Mouse (Mus musculus): ENCODE data around the gene Tsr1. TPM values are rescaled to one million over a fixed set of nuclear protein-coding genes. Genes with fewer than 3 reads are reported as not detected.

Tsr1 gene
- polyA plus RNA-seq (2015; fragmentation: Nextera tagmentation; extraction: Ambion mirVana), result 42.0 TPM in 2 replicates

DNA sequence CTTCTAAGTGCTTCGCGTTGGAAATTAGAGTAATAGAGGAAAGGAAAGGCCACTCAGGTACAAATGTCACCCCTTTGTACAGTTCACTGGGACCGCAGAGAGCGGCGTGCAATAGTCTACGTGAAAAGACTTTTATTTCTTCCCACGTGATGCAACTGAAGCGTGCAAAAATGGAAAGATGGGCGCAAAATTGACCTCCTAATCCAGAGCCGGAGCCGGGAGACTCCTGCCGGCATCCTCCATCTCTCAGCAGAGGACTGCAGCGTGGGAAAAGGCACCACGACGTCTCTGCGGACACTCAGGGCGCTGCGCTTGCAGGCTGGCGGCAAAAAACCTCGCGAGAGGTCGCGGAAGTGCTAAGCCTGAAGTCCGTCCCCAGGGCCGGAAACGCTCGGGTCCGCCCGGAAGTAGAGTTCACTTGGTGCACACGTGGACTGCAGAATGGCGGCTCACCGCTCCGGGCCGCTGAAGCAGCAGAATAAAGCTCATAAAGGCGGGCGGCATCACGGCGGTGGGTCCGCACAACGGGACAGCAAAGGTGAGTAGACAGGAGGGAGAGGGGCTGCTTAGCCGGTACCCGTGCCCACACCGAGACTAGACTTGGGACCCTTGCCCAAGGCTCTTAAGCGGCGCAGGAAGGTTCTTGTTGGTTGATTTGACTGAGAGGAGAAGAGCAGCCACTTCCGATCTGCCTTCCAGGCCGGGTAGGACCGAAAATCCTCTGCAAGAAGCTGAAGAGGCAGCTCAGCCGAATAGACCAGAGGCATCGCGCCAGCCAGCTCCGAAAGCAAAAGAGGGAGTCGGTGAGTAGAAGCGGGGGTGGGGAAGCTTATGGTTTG lies at the start of gene Tsr1:
Gene Tsr1 (plus strand): TSS at position 394 of the 839 bp plus-strand sequence.
- Histone ChIP-seq H3K4me2 (peak within 1 kb of the TSS; percentile 96), H3K9me3 (no peaks in the 10 kb centered on the region), H3K36me3 (peaks cover 36% of the 10 kb centered on the region), H3K4me3 (peak within 1 kb of the TSS; percentile 91), H3K4me1 (peaks cover 14% of the 10 kb centered on the region; the same call in 1 of the 2 replicates), H3K27ac (peak within 1 kb of the TSS; percentile 85), H3K27me3 (no peaks in the 10 kb centered on the region), H3K9ac (peak within 1 kb of the TSS; percentile 74)
- ATAC-seq (ENCODE audit: borderline replicate concordance, extremely low read depth, low FRiP score, low TSS enrichment), result peak; percentile 83
- WGBS, result under 1% methylated on average over 54 of the region's 54 CpGs

DNA sequence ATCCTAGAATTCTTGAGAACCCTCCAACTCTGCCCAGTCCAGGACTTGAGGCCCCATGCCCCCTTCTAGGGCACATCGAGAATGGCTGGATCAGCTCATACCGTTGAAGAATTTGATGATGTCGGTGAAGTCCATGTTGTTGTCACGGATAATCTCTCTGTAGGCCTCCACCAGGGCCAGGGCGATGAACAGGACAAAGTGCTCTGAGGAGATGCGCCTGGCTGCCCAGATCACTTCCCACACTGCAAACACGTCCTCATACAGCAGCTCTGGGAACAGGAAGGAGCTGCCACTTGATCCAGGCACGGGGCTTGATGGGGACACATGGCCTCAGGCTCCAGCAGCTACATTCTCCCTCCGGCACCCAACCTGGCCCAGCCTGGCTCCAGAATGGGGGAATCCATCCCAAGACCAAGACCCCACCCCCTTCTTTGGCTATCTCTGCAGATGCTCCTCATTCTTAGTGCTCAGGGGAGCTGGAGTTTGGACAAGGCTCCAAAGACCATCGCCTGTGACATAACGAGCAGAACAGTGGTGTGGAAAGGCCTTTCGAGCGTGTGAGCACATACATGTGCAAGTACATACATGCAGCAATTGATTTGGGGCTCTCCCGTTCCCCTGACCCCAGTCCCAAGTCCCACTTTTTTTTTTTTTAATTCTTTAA lies 46.7 kb upstream of the Tsr1 start:
- Histone ChIP-seq H3K27ac (no peak overlapping the region), H3K4me2 (no peak overlapping the region), H3K4me3 (no peak overlapping the region), H3K36me3 (no peaks in the 10 kb centered on the region), H3K27me3 (no peaks in the 10 kb centered on the region), H3K9ac (no peak overlapping the region), H3K4me1 (peaks cover 6% of the 10 kb centered on the region; the same call in 1 of the 2 replicates), H3K9me3 (no peaks in the 10 kb centered on the region)
- ATAC-seq (ENCODE audit: borderline replicate concordance, extremely low read depth, low FRiP score, low TSS enrichment), result no peak
- WGBS, result 81% methylated on average over 14 of the region's 14 CpGs

DNA sequence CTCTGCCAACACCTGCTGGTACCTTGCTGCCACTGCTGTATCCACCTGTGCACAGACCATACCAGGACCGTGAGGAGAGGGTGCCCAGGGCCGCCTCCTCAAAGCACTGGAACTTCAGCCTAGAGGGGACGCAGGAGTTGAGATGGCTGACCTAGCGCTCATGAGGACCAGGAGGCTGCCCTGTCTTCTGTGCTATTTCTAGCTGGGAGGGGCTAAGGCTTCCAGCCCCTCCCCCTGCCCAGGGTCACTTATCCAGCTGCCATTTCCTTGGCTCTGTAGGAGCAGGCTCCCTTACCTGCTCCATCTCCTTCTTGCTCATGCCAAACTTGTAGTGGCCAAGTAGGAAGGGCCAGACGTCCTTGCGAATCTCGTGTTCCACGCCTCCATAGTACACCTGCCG lies 40.1 kb upstream of the Tsr1 start:
- Histone ChIP-seq H3K27ac (no peak overlapping the region), H3K27me3 (no peaks in the 10 kb centered on the region), H3K9me3 (no peaks in the 10 kb centered on the region), H3K4me2 (no peak overlapping the region), H3K9ac (no peak overlapping the region), H3K4me3 (no peak overlapping the region), H3K4me1 (no peaks in the 10 kb centered on the region), H3K36me3 (no peaks in the 10 kb centered on the region)
- 77% methylated on average over 9 of the region's 9 CpGs for WGBS
- ATAC-seq (ENCODE audit: borderline replicate concordance, extremely low read depth, low FRiP score, low TSS enrichment), result no peak

- no peak overlapping the region for H3K9ac ChIP-seq
- WGBS, result 66% methylated on average over 5 of the region's 5 CpGs
- no peaks in the 10 kb centered on the region for H3K27me3 ChIP-seq
- peaks cover 9% of the 10 kb centered on the region; the same call in 1 of the 2 replicates for H3K4me1 ChIP-seq
- no peak for ATAC-seq (ENCODE audit: borderline replicate concordance, extremely low read depth, low FRiP score, low TSS enrichment)
- no peak overlapping the region for H3K4me2 ChIP-seq
- H3K27ac ChIP-seq, result no peak overlapping the region
- no peak overlapping the region for H3K4me3 ChIP-seq
- no peaks in the 10 kb centered on the region for H3K36me3 ChIP-seq
- no peaks in the 10 kb centered on the region for H3K9me3 ChIP-seq
Measured at GRCm38 (mm10) chr11:74862129-74862528, 35.7 kb upstream of the Tsr1 start.

DNA sequence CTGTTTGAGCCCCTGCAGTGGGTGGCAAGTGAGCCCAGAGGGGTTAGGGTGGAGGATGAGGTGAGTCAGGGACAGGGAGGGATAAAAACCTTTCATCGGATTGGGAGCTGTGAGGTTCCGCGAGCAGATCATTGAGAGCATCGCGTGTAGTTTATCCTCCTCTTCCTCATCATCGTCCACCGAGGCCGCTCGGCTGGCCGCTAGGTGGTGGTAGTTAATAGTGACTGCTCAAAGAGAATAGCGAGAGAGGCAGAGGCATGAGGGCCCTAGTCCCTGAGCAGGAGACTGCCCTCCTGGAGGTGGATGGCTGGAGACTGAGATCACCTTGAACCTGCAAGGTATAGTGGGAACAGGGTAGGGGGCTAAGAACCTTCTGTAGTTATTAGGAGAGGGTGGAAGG lies 34.4 kb upstream of the Tsr1 start:
- Histone ChIP-seq H3K4me3 (no peak overlapping the region), H3K9ac (no peak overlapping the region), H3K4me1 (peaks cover 9% of the 10 kb centered on the region; the same call in 1 of the 2 replicates), H3K9me3 (no peaks in the 10 kb centered on the region), H3K27ac (no peak overlapping the region), H3K4me2 (no peak overlapping the region), H3K36me3 (no peaks in the 10 kb centered on the region), H3K27me3 (no peaks in the 10 kb centered on the region)
- 24% methylated on average over 11 of the region's 11 CpGs for WGBS
- ATAC-seq (ENCODE audit: borderline replicate concordance, extremely low read depth, low FRiP score, low TSS enrichment), result no peak; the same call in 1 of the 2 replicates

GRCm38 (mm10) chr11:74864421-74864820 lies 33.5 kb upstream of the Tsr1 start:
- H3K4me3 ChIP-seq, result no peak overlapping the region
- no peaks in the 10 kb centered on the region for H3K36me3 ChIP-seq
- no peak for ATAC-seq (ENCODE audit: borderline replicate concordance, extremely low read depth, low FRiP score, low TSS enrichment)
- H3K9ac ChIP-seq, result no peak overlapping the region
- peaks cover 9% of the 10 kb centered on the region; the same call in 1 of the 2 replicates for H3K4me1 ChIP-seq
- H3K9me3 ChIP-seq, result no peaks in the 10 kb centered on the region
- 71% methylated on average over 9 of the region's 9 CpGs for WGBS
- H3K27ac ChIP-seq, result no peak overlapping the region
- H3K4me2 ChIP-seq, result no peak overlapping the region
- no peaks in the 10 kb centered on the region for H3K27me3 ChIP-seq

- no peaks in the 10 kb centered on the region for H3K27me3 ChIP-seq
- WGBS, result 83% methylated on average over 9 of the region's 9 CpGs
- no peak for ATAC-seq (ENCODE audit: borderline replicate concordance, extremely low read depth, low FRiP score, low TSS enrichment)
- no peaks in the 10 kb centered on the region for H3K36me3 ChIP-seq
- no peak overlapping the region for H3K4me3 ChIP-seq
- H3K9ac ChIP-seq, result no peak overlapping the region
- peaks cover 9% of the 10 kb centered on the region; the same call in 1 of the 2 replicates for H3K4me1 ChIP-seq
- H3K27ac ChIP-seq, result no peak overlapping the region
- no peak overlapping the region for H3K4me2 ChIP-seq
- no peaks in the 10 kb centered on the region for H3K9me3 ChIP-seq
Measured at GRCm38 (mm10) chr11:74865252-74865651, 32.6 kb upstream of the Tsr1 start.

- Histone ChIP-seq H3K4me3 (no peak overlapping the region), H3K9me3 (no peaks in the 10 kb centered on the region), H3K4me2 (no peak overlapping the region), H3K9ac (no peak overlapping the region), H3K36me3 (no peaks in the 10 kb centered on the region), H3K27me3 (no peaks in the 10 kb centered on the region), H3K4me1 (peaks cover 17% of the 10 kb centered on the region; the same call in 1 of the 2 replicates), H3K27ac (no peak overlapping the region)
- ATAC-seq (ENCODE audit: borderline replicate concordance, extremely low read depth, low FRiP score, low TSS enrichment), result no peak; the same call in 1 of the 2 replicates
- WGBS, result 64% methylated on average over 4 of the region's 4 CpGs
Measured at GRCm38 (mm10) chr11:74866640-74867039, 31.2 kb upstream of the Tsr1 start.

DNA sequence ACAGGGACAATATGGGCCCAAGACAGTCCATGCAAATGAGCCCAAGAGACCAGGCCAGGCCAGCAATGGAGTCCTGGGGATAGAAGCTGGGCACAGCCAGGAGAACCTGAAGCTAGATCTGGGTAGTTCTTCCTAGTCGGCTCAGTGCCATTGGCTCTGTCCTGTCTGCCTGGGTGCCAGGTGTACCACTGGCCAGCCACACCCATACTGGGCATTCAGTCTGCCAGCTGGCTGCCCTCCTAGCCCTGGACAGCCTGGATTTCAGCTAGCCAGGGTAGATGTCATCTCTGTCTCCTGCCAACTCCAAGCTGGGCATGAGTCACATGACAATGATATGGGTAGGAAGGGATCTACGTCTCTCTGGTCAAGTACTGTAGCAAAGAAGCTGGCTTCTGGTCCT lies 30.7 kb upstream of the Tsr1 start:
- H3K4me1 ChIP-seq, result peaks cover 17% of the 10 kb centered on the region; the same call in 1 of the 2 replicates
- ATAC-seq (ENCODE audit: borderline replicate concordance, extremely low read depth, low FRiP score, low TSS enrichment), result no peak
- no peaks in the 10 kb centered on the region for H3K36me3 ChIP-seq
- WGBS, result 79% methylated on average over 2 of the region's 2 CpGs
- H3K27ac ChIP-seq, result no peak overlapping the region
- H3K9me3 ChIP-seq, result no peaks in the 10 kb centered on the region
- no peak overlapping the region for H3K4me2 ChIP-seq
- no peaks in the 10 kb centered on the region for H3K27me3 ChIP-seq
- H3K4me3 ChIP-seq, result no peak overlapping the region
- no peak overlapping the region for H3K9ac ChIP-seq

DNA sequence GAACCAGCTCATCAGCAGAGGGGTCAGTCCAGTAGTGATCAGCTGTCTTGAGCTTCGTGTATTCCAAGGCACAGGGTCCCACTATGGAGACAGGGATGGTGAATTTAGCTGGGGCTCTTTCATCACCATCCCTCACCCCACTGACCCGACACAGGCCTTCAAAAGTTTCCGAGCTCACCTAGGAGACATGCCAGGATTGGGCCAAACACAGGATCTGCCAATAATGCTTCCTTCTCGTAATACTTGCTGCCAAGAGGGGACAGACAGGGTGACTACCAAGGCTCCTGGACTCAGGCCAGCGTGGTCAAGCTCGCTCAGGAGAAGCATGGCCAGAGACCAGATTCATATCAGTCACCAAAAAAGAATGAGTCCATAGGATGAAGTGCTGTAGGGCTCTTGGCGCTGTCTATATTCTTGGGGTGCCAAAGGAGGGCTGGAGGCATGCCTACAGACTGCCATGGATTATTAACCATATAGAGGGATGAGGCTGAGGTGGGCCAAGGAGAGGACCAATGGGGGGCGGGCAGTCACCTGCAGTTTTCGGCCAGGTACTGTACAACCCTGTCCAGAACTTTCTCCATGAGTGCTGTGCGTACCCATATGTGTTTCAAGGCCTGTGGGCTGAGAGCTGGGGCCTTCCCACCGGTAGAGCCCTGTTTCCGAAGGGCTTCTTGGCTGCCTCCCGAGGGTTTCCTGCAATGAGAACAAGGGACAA lies 29.7 kb upstream of the Tsr1 start:
- Histone ChIP-seq H3K27ac (no peak overlapping the region), H3K9ac (no peak overlapping the region), H3K36me3 (no peaks in the 10 kb centered on the region), H3K27me3 (no peaks in the 10 kb centered on the region), H3K4me2 (no peak overlapping the region), H3K9me3 (no peaks in the 10 kb centered on the region), H3K4me1 (peaks cover 17% of the 10 kb centered on the region; the same call in 1 of the 2 replicates), H3K4me3 (no peak overlapping the region)
- WGBS, result 86% methylated on average over 13 of the region's 13 CpGs
- no peak for ATAC-seq (ENCODE audit: borderline replicate concordance, extremely low read depth, low FRiP score, low TSS enrichment)

DNA sequence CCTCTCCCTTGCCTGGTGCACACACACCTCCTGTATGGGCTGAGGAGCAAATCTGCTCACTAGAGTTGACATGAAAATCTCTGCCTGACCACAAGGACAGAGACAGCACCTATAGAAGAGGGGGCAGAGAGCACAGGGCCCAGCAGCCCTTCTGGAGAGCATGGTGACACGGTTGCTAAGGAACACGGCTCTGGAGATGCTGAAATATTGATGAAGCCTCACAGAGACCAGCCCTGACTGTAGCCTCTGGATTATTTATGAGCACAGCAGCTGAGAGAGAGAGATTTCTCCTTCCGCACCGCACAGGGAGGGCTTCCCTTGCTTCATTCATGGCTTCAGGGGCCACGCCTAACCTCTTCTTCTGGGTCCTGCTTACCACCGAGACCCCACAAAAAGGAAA lies 28.3 kb upstream of the Tsr1 start:
- H3K36me3 ChIP-seq, result no peaks in the 10 kb centered on the region
- no peak overlapping the region for H3K4me3 ChIP-seq
- H3K4me2 ChIP-seq, result no peak overlapping the region
- peaks cover 8% of the 10 kb centered on the region; the same call in 1 of the 2 replicates for H3K4me1 ChIP-seq
- no peaks in the 10 kb centered on the region for H3K27me3 ChIP-seq
- no peaks in the 10 kb centered on the region for H3K9me3 ChIP-seq
- no peak for ATAC-seq (ENCODE audit: borderline replicate concordance, extremely low read depth, low FRiP score, low TSS enrichment)
- WGBS, result 84% methylated on average over 6 of the region's 6 CpGs
- no peak overlapping the region for H3K27ac ChIP-seq
- H3K9ac ChIP-seq, result no peak overlapping the region

Measured in lung, embryonic 15.5 days (tissue).